Mouse (Mus musculus) gastrocnemius, adult 8-10 months (tissue): ENCODE results near the gene Gstt3. TPM values are rescaled to one million over a fixed set of nuclear protein-coding genes. Genes with fewer than 3 reads are reported as not detected.
"Not testable (repeated sequence)": the region's sequence is repeated elsewhere in the genome, so short reads cannot be mapped to it uniquely, and the experiment has no call there.

Experiments
- DNase-seq, 2 experiments: peaks; one replicate each; pipeline ENCODE4 v3.0.0; 2022; ENCODE audit warnings: low spot score in 2 of 2
- total RNA-seq, 4 experiments: library from RNA; stranded (reverse); gene quantifications; 2 replicates each; pipeline ENCODE4 v1.2.4; 2022

Gene Gstt3
- total RNA-seq, 4 experiments from 2014 or later: 2.6 to 4.8 (median 3.1) TPM

DNA sequence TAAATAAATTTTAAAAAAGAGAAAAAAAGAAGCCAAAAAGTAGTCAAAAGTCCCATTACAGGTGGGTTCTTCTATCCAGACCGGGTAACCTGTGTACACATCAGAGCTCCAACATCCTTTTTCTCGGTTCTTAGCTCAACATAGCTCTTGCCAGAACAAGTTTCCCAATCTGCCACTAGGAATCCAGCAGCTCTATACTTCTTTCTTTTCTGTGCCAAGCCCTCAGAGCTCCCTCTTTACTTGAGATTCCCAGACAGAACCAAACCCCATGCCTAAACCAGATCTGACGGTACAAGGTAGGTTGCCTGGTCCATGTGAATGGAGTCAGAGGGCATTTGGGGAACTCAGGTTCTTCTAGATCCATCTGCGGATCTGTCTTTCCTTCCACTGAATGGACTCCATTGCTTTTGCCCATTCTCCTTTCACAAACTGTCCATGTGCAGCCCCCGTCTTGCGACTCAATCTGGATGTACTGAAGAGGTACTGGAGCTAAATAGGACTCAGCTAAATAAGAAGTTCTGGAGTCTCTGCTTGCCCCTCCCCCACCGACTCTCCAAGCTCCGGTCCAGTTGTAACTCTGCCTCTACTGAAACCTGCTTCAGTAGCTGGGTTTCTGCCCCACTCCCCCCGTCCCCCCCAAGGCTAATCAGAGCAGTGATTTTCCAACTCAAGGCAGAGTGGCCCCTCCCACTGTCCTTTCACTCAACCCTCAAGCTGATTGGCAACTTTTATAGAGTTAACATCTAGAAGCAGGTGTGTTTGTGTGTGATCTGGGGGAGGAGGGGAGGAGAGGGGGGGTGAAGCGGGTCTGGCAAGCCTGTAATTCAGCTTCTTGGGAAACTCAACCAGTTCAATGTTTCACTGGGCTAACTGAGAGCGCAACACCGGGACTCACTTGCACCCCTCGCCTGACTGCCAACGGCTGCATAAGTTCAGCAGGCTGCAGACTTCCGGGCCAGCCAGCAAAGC lies 1.7 kb downstream of the Gstt3 start:
- DNase-seq: no peak

DNA sequence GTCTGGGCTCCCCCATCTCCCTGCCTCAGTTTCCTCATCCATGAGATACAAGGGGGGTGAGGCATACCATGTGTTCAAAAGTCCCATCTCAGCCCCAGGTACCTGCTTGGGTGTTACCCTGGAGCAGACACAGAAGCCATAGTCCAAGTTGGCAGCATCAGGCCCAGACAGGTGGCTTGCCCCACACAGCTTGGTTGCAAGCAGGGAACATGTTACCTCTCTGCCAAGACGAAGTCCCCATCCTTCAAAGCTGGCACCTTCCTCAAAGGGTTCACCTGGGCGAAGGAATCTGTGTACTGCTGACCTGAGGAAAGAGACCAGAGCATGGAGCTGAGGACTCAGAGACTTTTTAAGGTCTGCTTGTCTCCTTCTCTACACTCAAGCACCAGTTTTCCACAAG lies 3.3 kb downstream of the Gstt3 start:
- no peak for DNase-seq

DNA sequence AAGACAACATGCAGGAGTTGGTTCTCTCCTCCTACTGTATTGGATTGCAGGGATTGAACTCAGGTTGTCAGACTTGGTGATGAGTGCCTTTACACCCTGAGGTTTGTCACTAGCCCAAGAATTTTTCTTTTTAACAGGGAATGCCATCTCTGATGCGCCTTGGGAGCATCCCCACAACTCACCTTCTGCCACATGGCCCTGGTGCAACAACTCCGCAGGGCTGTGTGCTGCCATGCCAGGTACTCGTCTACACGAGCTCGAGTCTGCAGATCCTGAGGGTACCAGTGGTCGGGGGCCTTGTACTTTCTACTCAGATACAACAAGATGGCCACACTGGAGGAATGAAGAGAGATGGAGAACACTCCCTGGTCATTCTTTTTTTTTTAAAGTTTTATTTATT lies 4.7 kb downstream of the Gstt3 start:
- DNase-seq: no peak

DNA sequence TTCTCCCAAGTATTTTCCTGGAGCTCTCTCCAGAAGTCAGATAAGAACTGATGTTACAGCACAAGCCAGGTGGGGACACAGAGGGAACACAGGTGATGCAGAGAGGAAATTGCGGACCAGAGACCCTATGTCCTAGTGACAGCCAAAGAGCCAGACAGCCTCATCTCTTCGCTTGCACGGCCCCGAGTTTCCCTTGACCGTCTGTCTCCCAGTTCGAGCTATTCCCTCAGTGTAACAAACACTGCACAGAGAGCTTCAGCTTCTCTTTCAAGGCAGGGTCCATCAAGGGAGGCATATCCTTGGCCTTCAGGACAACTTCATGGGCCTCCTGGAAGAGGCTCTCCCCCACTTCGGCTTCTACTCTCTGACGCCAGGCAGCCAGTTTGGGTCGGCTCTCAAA lies 6.6 kb downstream of the Gstt3 start:
- DNase-seq: no peak

DNA sequence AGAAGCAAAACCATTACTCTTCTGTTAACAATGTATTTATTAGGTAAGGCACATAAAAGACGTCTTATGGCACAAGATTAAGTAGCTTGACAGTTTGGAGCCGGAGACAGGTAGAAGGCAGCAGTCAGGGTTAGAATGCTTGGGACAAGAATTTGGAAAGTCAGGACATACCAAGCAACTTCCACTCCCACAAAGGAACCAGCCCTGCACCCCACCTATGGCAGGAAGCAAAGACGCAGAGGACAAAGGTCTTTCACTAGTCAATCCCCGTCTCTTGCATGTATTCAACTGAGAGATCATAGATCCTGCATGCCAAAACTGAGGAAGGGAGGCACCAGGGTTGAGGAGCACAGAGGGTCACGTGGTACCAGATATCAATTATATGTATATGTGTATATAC lies 7.1 kb downstream of the Gstt3 start:
- DNase-seq: no peak

DNA sequence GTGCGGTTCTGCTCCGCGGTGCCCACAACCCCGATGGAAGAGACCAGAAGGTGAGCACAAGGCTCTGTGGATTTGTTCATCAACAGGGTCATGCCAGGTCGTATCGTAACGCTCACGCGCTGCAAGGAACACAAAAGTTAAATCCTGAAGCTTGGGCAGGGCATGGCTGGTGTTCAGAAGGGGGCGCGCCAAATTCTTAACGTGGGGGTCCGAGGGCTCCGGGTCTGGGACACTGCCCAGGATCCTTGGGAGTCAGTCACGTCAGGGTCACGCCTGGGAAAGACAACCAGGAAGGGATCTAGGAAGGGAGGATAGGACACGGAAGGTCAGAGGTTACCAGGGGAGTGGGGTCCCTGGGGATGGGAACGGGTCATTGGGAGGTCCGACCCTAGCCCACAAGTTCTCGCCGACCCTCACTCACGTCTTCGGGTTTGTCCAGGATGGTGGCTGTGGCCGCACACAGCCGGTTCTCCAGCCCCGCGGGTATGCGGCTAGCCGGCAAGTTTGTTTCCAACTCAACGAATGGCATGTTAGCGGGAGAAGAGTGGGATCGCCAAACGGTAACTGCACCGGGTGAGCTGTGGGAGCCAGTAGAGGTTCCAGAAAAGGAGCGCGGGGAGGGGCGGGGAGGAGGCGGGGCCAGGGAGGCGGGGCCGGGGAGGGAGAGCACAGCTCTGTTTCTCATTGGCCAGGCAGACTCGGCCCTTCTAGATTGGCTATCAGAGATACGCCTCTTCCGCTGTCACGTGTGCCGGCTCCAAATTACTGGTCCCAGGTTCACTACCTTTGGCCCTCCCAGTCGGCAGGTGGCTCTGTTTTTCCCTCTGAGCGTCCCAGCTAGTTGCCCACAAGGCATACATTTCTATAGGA lies 8.2 kb downstream of the Gstt3 start, which contains the start of gene Ddt:
Gene Ddt, minus strand, starts transcription at position 620 of the 870 bp plus-strand sequence.
- DNase-seq: peak; percentile 58 to 81

DNA sequence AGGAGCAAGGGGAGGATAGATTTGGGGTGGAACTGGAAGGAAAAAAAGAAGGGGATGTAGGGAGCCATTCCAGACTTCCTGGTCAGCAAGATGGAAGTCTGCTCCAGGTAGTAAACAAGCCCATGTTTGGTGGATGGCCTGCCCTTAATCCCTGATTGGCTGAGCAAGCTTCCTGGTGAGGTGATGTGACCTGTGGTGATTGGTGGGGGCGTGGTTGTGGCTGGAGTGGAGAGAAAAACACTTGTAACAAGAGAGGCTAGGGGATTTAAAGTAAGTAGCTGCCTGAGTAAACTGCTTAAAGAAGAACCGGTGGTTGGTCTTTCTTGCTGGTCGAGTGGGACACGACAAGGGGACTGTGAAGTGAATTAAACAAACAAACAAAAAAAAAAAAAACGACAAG lies 13.5 kb downstream of the Gstt3 start:
- DNase-seq: not testable (repeated sequence)

DNA sequence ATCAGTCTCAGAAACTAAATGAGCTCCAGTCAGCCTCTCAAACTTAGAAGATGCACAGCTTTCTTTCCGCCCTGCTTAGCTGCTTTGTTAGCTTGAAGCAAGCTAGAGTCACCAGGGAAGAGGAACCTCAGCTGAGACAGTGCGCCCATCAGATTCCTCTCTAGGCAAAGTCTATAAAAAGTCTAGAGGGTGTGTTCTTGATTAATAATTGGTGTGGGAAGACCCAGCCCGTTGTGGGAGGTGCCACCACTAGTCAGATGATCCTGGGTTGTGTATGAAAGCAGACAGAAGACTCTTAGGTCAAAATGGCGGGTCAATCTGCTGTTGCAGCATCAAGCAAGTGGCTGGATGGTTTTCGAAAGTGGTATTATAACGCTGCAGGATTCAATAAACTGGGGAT lies 14.4 kb downstream of the Gstt3 start:
- no peak for DNase-seq

DNA sequence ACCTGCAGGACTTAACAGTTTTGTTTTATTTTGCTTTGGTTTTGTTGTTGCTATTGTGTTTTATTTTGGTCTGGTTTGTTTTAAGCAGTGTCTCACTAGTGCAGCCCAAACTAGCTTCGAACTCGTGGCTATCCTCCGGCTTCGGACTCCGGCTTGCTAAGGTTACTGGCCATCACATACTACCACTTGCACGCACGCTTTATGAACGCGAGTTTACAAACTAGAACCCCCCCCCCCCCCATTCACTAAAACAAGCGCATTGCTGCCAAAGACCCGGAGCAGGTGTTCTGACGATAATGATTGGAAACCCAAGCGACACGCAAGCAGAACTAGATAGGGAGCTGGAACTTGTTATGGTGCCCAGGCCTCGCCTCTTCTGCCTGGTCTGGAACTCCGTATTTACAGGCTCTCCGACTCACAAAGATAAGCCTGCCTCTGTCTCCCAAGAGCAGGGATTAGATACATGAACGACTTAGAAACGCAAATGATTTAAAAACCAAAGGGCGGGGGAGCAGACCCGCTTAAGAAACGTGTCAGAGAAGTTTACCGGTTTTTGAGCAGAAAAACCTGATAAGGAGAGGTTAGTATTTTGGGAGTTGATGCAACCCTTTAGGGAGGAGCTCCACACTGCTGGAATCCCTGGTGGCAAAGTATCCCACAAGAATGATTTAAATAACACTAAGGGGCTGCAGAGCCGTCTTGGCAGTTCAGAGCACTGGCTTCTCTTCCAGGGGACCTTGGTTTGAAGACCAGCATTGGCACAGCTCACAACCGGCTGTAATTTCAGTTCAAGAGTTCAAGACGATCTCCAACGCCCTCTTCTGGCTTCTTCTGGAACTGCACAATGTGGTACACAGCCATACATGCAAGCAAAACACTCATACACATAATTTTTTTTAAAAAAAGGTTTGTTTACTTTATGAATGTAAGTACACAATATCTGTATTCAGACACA lies 16.4 kb downstream of the Gstt3 start:
- DNase-seq: peak; percentile 53 to 56

DNA sequence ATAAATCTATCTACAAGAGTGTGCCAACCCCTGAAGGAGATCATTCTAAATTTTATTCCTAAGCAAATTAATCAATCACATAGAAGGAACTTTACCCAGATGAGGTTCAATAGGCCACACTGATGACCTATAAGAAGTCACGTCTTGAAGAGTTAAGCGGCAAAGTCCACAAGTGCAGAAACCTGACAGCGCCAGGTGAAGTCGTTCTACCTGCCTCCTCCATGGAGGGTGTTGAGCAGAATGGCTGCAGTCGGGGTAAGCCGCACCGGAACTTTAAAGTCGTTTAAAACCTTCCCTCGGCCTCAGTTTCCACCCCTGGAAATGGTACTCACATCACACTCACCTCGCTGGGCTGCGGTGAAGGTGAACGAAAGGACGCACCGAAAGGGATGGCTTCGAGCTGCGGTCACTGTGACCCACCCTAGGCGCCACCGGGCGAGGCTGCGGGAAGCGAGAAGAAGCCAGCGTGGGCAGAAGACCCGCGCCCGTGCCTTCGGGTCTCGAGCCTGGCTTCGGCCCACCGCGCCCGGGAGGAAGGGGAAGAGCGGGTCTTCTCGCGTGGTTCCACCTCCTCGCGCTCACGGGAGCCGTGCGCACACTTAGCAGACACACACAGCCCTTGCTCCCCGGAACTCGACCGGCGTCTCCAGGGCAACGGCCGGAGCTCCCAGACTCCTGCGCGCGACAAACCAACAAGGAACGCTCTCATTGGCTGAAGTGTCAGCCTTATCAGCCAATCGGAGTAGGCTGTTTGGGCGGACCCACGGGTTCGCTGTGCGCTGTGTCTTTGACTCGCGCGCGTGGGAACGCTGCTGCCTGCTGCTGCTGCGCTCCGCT lies 17.3 kb downstream of the Gstt3 start, which contains the start of gene Cabin1:
Gene Cabin1, minus strand, starts transcription at position 660 of the 837 bp plus-strand sequence.
- peak; percentile 91 to 94 for DNase-seq

DNA sequence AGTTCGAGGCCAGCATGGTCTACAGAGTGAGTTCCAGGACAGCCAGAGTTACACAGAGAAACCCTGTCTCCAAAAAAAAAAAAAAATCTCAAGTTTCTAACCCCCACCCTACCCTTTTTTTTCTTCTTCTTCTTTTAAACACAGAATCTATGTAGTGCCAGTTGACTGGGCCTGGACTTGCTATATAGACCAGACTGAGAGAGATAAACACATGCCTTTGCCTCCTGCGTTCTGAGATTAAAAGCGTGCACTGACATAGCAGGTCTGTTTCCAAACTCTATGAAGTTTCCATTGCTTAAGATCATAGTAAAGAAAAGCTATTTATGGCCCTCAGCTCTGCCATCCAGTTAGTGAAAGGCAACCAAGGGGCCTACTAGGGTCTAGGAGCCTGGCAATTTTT lies 18.8 kb downstream of the Gstt3 start:
- no peak for DNase-seq

DNA sequence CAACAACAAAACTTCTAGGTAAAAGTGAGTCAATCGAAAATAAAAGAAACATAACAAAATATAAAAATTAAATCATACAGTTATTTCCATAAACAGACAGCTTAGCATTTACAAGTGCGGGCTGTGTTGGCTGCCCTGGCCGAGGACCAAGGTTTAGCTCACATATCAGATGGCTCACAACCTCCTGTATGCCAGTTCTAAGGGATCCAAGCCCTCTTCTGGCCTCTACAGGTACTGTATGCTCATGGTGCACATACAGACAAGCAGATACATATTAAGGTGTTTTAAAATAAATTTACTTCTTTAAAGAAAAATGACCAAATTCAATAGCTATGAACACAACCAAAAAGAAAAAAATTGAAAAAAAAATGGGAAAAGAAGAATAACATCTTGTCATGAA lies 20.9 kb downstream of the Gstt3 start:
- no peak for DNase-seq

DNA sequence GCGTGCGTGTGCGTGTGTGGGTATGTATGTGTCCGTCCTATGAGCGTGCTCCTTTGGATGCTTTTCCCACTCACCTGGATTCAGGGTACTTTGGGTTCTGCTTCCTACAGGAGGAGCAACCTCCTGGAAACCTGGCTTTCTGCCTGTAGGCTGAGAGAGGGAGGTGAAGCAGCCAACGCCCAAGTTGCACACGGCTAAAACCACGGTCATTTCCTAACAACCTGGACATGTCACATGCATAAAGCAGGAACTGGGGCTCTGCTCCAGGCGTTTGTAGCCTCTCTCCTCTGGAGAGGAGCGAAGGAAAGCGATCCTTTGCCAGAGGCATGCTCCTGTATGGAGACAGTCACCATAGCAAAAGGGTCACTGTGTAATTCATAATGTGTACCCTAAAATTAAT lies 24.5 kb downstream of the Gstt3 start:
- DNase-seq: no peak

DNA sequence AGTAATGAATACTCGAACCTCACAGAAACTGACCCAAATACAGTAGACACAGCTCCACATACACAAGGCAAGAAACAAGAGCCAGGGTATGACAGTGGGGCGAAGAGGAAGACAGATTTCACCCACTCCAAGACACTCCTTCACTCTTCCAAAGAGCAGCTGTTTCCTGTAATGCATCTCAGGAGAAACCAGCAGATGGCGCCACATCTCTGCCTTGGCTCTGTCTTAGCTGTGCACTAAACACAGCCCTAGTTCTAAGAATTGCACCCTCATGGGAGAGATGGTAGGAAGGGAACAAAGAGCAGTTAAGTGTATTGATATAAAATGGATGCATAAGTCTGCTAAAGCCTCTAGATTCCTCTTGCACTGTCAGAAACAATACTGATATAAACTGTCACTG lies 37.2 kb downstream of the Gstt3 start:
- DNase-seq: peak; percentile 67

DNA sequence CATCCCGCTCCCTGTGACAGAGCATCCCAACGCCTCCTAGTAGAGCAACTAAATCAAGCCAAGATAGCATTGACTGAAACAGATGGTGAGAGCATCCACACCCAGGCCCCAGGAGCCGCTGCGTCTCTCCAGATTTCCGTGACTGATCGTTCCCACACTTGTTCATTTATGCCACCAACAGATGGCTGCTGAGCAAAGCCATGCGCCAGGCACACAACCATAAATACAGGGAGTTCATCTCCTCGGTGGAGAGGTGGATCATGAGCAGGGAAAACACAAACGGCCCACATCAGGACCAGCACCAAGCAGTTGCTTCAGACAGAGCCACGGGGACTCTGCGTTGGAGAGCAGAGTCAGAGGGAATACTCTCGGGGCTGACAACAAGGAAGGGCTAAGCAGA lies 37.8 kb downstream of the Gstt3 start:
- no peak for DNase-seq

DNA sequence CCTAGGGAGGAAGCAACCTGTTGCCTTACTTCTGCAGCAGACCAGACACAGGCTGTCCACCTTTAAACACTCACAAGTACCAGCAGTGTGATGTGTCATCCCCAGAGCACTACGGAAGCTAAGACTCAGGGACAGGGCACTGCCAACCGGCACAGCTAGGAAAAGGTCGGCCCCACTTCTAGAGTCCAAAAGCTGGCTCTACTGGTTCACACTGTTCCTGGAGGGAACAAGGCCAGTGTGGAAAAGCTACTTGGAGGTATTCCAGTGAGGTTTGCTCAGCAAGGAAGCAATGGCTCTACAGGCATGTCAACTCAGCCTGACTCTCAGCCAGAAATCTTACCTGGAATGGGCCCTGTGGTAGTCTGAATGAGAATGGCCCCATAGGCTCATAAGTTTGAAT lies 40.3 kb downstream of the Gstt3 start:
- DNase-seq: no peak

DNA sequence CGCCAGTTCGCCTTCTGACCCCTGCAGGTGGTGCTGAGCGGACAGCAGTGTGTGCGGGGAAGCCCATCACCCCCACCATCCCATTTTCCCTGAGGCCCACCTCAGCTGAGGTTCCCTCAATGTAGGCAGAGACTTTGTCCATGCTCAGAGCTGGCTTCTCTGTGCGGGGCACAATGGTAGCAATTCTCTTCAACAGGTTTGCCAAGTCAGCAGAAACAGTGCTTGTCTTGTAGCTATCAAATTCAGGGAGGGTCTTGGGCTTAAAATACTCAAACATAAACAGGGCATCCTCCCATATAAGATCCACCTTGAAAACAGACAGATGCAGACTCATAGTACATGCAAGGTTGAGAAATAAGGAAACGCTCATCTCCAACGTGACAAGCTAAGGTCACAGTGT lies 55.8 kb downstream of the Gstt3 start:
- DNase-seq: no peak
